Mouse (Mus musculus): Measurements from ENCODE around the gene Slc5a6.

Slc5a6 gene

GRCm38 (mm10) chr5:31001560-31001959 lies 47.2 kb downstream of the Slc5a6 start:
- no peak for DNase-seq (ENCODE audit: low read depth, low spot score)

DNA sequence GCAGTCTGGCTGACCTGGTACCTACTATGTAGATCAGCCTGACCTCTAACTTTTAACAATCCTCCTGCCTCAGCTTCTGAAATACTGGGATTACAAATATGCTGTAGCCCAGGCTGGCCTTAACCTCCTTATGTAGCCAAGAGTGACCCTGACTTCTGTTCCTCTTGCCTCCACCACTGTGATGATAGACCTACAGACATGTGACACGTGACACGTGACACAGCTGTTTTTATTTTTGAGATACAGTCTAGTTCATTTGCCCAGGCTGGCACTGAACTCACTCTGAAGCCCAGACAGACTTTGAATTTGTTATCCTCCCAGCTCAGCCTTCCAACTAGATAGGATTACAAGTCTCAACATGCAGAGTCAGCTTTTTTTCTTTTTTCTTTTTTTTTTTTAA lies 47.7 kb downstream of the Slc5a6 start:
- DNase-seq (ENCODE audit: low read depth, low spot score), result no peak

DNA sequence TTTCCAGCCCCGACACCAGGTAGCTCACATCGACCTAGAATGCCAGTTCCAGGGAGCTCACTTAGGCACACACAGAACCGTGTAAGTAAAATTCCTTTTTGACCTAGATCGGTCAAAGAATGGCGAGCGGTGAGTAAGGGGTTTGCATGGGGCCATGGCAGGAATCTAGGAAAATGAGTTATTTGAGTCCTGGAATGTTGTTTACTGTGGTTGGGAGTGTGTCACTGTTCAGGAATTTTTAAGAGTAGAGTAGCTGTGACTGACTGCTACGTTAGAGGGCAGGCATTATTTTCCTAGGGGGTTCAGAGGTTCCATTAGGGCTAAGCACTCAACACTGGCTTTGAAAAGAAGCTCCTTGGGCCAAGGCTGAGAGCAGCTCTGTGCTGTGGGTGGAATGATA lies 48.6 kb downstream of the Slc5a6 start:
- DNase-seq (ENCODE audit: low read depth, low spot score), result no peak

- no peak for DNase-seq (ENCODE audit: low read depth, low spot score)
Observed at GRCm38 (mm10) chr5:30999324-30999723, 49.4 kb downstream of the Slc5a6 start.

DNA sequence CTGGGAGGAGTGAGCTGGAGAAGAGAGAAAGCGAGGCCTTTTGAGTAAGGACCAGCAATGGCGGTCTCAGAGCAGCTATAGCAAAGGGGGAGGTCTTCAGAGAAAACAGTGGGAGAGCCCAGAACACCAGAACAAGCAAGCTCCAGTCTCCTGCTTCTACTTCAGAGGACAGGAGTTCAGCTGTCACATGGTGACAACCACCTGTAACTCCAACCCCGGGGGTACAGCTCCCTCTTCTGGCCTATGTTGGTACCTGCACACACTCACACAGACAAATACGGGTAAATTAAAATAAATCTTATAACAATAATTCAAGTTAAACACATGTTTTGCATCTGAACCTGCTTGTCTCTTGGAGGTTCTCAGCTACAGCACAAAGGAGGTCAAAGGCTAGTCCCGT lies 50.4 kb downstream of the Slc5a6 start:
- peak; percentile 13 for DNase-seq (ENCODE audit: low read depth, low spot score)

DNA sequence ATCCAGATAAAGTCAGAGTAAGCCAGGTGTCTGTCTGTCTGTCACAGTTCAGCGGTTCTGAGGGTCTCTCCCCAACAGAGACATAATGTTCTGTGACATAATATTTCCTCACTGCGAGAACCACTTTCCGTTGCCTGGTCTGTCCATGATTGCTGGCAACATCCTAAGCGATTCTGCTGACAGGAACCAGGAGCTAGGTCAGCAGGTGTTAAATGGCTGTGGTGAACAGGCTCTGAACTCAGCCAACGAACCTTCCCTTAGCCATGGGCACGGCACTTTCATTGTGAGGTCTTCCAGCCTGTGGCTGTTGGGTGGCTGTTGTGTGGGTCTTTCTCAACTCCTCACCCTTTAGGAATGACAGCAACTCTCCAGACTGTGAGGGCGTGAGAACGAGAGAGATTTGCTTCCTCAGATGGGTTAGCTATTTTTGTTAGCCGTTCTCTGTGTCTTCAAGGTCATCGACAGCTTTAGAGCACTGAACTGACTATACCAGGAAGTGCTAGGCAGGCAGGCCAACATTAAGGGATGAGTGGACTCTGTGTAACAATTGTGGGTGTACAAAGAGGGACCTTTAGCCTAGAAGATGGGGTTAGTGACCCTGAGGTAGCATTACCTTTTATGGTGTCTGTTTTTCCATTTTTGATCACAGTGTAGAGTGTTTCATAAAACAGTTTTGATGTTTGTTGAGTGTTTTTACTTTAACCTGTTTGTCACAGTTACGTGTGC lies 53.7 kb downstream of the Slc5a6 start:
- DNase-seq (ENCODE audit: low read depth, low spot score), result no peak

- DNase-seq (ENCODE audit: low read depth, low spot score), result no peak
Observed at GRCm38 (mm10) chr5:30994074-30994473, 54.6 kb downstream of the Slc5a6 start.

DNA sequence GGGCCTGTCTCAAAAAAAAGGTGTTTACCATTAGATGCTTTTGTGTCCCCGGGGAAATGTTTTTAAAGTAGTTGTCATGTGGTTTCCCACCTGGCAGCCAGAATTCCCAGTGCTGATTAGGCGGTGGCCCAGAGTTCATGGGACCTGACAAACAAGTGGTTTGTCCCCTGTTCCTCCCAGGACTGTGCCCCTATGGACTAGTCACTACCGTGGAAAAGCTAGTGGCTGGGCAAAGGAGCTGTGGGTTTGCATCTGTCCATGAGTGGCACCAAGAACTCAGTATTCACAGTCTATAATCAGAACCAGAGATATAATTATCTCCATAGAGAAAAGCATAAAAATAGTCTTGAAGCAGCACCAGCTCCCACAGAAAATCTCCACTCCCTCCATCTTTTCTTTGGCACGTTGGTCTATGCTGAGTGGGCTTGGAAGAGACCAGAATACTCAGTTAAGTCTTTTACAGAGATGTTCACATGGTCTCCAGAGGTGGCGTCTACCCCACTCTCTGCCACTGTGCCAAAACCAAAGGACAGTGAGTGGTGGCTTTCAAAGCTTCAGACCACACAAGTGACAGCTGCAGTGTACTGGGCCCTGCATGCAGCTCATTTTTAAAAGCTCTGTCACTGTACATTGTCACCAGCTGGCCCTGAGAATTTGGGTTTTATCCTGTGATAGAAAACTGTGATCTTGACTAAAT lies 55.6 kb downstream of the Slc5a6 start:
- no peak for DNase-seq (ENCODE audit: low read depth, low spot score)

All from retina, adult 2 months (tissue).